Mouse (Mus musculus) heart, postnatal 0 days (tissue): ENCODE results near the gene Tax1bp3. TPM values are rescaled to one million over a fixed set of nuclear protein-coding genes. Genes with fewer than 3 reads are reported as not detected.

Experiments
- ATAC-seq: fragments of 200-750 bp; cut with Nextera tagmentation; 2 replicates; pipeline ENCODE4 v1.8.0; 2017; ENCODE audit warnings: low read depth, moderate number of reproducible peaks, moderate library complexity; ENCODE audit not compliant: insufficient read depth
- DNase-seq: peaks from one replicate; pipeline ENCODE4 v3.0.0-alpha.2; 2016; ENCODE audit warnings: low spot score
- H3K27ac ChIP-seq: fragments of 300-500 bp; sonication (generic); 2 replicates; pipeline ENCODE4 v1.5.1; 2014; ENCODE audit warnings: low read depth, mild to moderate bottlenecking
- H3K27me3 ChIP-seq: fragments of 300-500 bp; sonication (generic); 2 replicates; pipeline ENCODE4 v1.6.1; 2014; ENCODE audit warnings: low read length, mixed read lengths; ENCODE audit not compliant: control insufficient read depth, insufficient read depth
- H3K36me3 ChIP-seq: fragments of 300-500 bp; sonication (generic); replicated peaks from 2 replicates; pipeline ENCODE4 v1.6.1; 2014; ENCODE audit warnings: low read length, mixed read lengths; ENCODE audit not compliant: control insufficient read depth, insufficient read depth
- H3K4me1 ChIP-seq: fragments of 300-500 bp; sonication (generic); 2 replicates; pipeline ENCODE4 v1.6.1; 2014; ENCODE audit warnings: antibody characterized with exemption; ENCODE audit not compliant: control insufficient read depth, insufficient read depth
- H3K4me2 ChIP-seq: fragments of 300-500 bp; sonication (generic); 2 replicates; pipeline ENCODE4 v1.6.1; 2014; ENCODE audit warnings: low read depth, mild to moderate bottlenecking, low read length, moderate library complexity
- H3K4me3 ChIP-seq: fragments of 300-500 bp; sonication (generic); 2 replicates; pipeline ENCODE4 v1.5.1; 2014; ENCODE audit warnings: low read depth, low read length
- H3K9ac ChIP-seq: fragments of 300-500 bp; sonication (generic); replicated peaks from 2 replicates; pipeline ENCODE4 v1.6.1; 2014; ENCODE audit warnings: low read depth, low read length, mixed read lengths
- H3K9me3 ChIP-seq: fragments of 300-500 bp; sonication (generic); replicated peaks from 2 replicates; pipeline ENCODE4 v1.6.1; 2016; ENCODE audit warnings: low read length; ENCODE audit not compliant: control insufficient read depth
- CTCF ChIP-seq: IDR thresholded peaks from 2 replicates; pipeline ENCODE4 v1.5.1; 2016; ENCODE audit warnings: antibody characterized with exemption, control low read depth, low read depth
- EP300 ChIP-seq: IDR thresholded peaks from 2 replicates; pipeline ENCODE4 v1.6.1; 2016; ENCODE audit warnings: antibody characterized with exemption, low read depth
- WGBS: fragments of 180-500 bp; shearing (Covaris S2); extraction: QIAGEN DNeasy Blood & Tissue Kit; methylation state at CpG from one replicate; pipeline ENCODE4 v1.1.7; 2014; 5-methylcytosine and 5-hydroxymethylcytosine counted together
- polyA plus RNA-seq: library from polyadenylated mRNA; unstranded; fragments of >200 nt; fragmentation: Nextera tagmentation; extraction: Ambion mirVana; gene quantifications from 2 replicates; pipeline ENCODE4 v1.2.1, GENCODE M21; 2015
- total RNA-seq: library from RNA; depleted of rRNA; stranded (reverse); fragments of >200 nt; gene quantifications from 2 replicates; pipeline ENCODE4 v1.2.3, GENCODE M21; 2014; ENCODE audit warnings: low replicate concordance

Tax1bp3 gene
- total and polyA plus RNA-seq, 2 experiments from 2014 or later, result 103 to 217 TPM

GRCm38 (mm10) chr11:73219671-73220070 lies 42.8 kb downstream of the Tax1bp3 start:
- no peaks in the 10 kb centered on the region for H3K9me3 ChIP-seq
- 57% methylated on average over 2 of the region's 2 CpGs for WGBS
- no peak overlapping the region for H3K4me2 ChIP-seq
- no peak for TF ChIP-seq EP300
- peak; percentile 7; the same call in 1 of the 2 replicates for TF ChIP-seq CTCF
- H3K4me3 ChIP-seq, result no peak overlapping the region
- H3K27me3 ChIP-seq, result no peaks in the 10 kb centered on the region
- no peaks in the 10 kb centered on the region for H3K4me1 ChIP-seq
- H3K36me3 ChIP-seq, result no peaks in the 10 kb centered on the region
- no peak overlapping the region for H3K27ac ChIP-seq
- H3K9ac ChIP-seq, result no peak overlapping the region
- no peak for ATAC-seq
- DNase-seq, result no peak

- no peak for DNase-seq
- Histone ChIP-seq H3K4me1 (no peaks in the 10 kb centered on the region), H3K36me3 (no peaks in the 10 kb centered on the region), H3K27me3 (no peaks in the 10 kb centered on the region), H3K9ac (no peak overlapping the region), H3K4me2 (no peak overlapping the region), H3K9me3 (no peaks in the 10 kb centered on the region), H3K4me3 (no peak overlapping the region), H3K27ac (no peak overlapping the region)
- no peak for ATAC-seq
- 76% methylated on average over 1 of the region's 1 CpGs for WGBS
- TF ChIP-seq CTCF (no peak), EP300 (no peak)
Observed at GRCm38 (mm10) chr11:73220651-73221050, 43.8 kb downstream of the Tax1bp3 start.

- ATAC-seq (no peak), DNase-seq (no peak)
- H3K9me3 ChIP-seq, result no peaks in the 10 kb centered on the region
- no peak overlapping the region for H3K4me3 ChIP-seq
- H3K27me3 ChIP-seq, result no peaks in the 10 kb centered on the region
- 26% methylated on average over 5 of the region's 5 CpGs for WGBS
- no peak overlapping the region for H3K4me2 ChIP-seq
- no peak overlapping the region for H3K9ac ChIP-seq
- TF ChIP-seq CTCF (no peak), EP300 (no peak)
- H3K36me3 ChIP-seq, result no peaks in the 10 kb centered on the region
- no peaks in the 10 kb centered on the region for H3K4me1 ChIP-seq
- no peak overlapping the region for H3K27ac ChIP-seq
Observed at GRCm38 (mm10) chr11:73222846-73223245, 46.0 kb downstream of the Tax1bp3 start.

- ATAC-seq, result peak; percentile 47; the same call in 1 of the 2 replicates
- Histone ChIP-seq H3K36me3 (no peaks in the 10 kb centered on the region), H3K4me2 (no peak overlapping the region), H3K4me3 (no peak overlapping the region), H3K4me1 (no peaks in the 10 kb centered on the region), H3K9me3 (no peaks in the 10 kb centered on the region), H3K9ac (no peak overlapping the region), H3K27ac (no peak overlapping the region), H3K27me3 (no peaks in the 10 kb centered on the region)
- peak; percentile 49 for TF ChIP-seq CTCF
- no peak for TF ChIP-seq EP300
- WGBS, result 72% methylated on average over 2 of the region's 2 CpGs
- DNase-seq, result no peak
Observed at GRCm38 (mm10) chr11:73223966-73224365, 47.1 kb downstream of the Tax1bp3 start.

- H3K4me3 ChIP-seq, result no peak overlapping the region
- H3K9ac ChIP-seq, result no peak overlapping the region
- H3K4me2 ChIP-seq, result no peak overlapping the region
- H3K9me3 ChIP-seq, result no peaks in the 10 kb centered on the region
- TF ChIP-seq CTCF (no peak), EP300 (no peak)
- no peaks in the 10 kb centered on the region for H3K27me3 ChIP-seq
- DNase-seq, result no peak
- no peak for ATAC-seq
- 80% methylated on average over 6 of the region's 6 CpGs for WGBS
- H3K36me3 ChIP-seq, result no peaks in the 10 kb centered on the region
- no peaks in the 10 kb centered on the region for H3K4me1 ChIP-seq
- no peak overlapping the region for H3K27ac ChIP-seq
Observed at GRCm38 (mm10) chr11:73225856-73226255, 49.0 kb downstream of the Tax1bp3 start.

- DNase-seq (no peak), ATAC-seq (no peak)
- no peak for TF ChIP-seq EP300
- no peak for TF ChIP-seq CTCF
- Histone ChIP-seq H3K27ac (no peak overlapping the region), H3K4me2 (no peak overlapping the region), H3K9ac (no peak overlapping the region), H3K9me3 (no peaks in the 10 kb centered on the region), H3K27me3 (no peaks in the 10 kb centered on the region), H3K4me1 (no peaks in the 10 kb centered on the region), H3K4me3 (no peak overlapping the region), H3K36me3 (no peaks in the 10 kb centered on the region)
- WGBS, result 75% methylated on average over 5 of the region's 5 CpGs
Observed at GRCm38 (mm10) chr11:73228881-73229280, 52.0 kb downstream of the Tax1bp3 start.
